Mouse (Mus musculus): ENCODE measurements around the gene Coro2a. TPM values are rescaled to one million over a fixed set of nuclear protein-coding genes. Genes with fewer than 3 reads are reported as not detected.

Coro2a gene
- polyA plus RNA-seq, 1 experiment = 0.33 TPM

DNA sequence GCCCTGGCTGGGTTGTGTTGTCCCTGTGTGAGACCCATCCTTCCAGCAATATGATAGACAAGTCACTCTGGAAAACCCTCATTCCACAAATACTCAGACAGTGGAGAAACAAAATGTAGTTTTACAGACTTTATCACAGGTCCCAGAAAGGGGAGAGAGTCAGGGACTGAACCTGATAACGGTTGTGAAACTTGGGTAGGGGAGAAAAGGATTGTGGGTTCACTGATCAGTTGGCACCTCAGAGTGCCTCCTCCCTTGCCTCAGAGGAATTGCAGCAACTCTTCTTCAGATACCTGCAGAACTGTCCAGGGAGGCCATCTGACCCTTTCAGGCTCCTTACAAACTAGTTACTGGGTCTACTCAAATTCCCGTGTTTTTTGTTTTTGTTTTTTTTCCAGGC, 30.5 kb upstream of the Coro2a start:
- H3K4me3 ChIP-seq (ENCODE audit: insufficient read depth, poor library complexity, severe bottlenecking) = no peak overlapping the region
- TF ChIP-seq CEBPB (IDR thresholded peaks at IDR 0.05; ENCODE audit: low read depth) (no peak), CTCF (IDR thresholded peaks at IDR 0.05; ENCODE audit: control insufficient read depth, insufficient read depth, insufficient read length) (no peak), USF1 (IDR thresholded peaks at IDR 0.05; ENCODE audit: low read depth) (no peak), MYOG (IDR thresholded peaks at IDR 0.05; ENCODE audit: control insufficient read depth, extremely low read depth, insufficient read length) (no peak), MYOD1 (IDR thresholded peaks at IDR 0.05; ENCODE audit: control insufficient read depth, insufficient read length, low read depth) (no peak), MAX (IDR thresholded peaks at IDR 0.05) (no peak), FOSL1 (IDR thresholded peaks at IDR 0.05; ENCODE audit: insufficient read depth, low read length, poor library complexity, severe bottlenecking) (no peak)
- H3K79me3 ChIP-seq (ENCODE audit: low read depth) = no peaks in the 10 kb centered on the region
- no peaks in the 10 kb centered on the region for H3K27me3 ChIP-seq (ENCODE audit: control insufficient read depth, insufficient read depth, insufficient read length)
- H3K79me2 ChIP-seq (ENCODE audit: control insufficient read depth, insufficient read depth) = no peaks in the 10 kb centered on the region
- H3ac ChIP-seq (ENCODE audit: control insufficient read depth, insufficient read length, low read depth) = no peak overlapping the region
- H3K36me3 ChIP-seq (ENCODE audit: control insufficient read depth, insufficient read depth) = no peaks in the 10 kb centered on the region

DNA sequence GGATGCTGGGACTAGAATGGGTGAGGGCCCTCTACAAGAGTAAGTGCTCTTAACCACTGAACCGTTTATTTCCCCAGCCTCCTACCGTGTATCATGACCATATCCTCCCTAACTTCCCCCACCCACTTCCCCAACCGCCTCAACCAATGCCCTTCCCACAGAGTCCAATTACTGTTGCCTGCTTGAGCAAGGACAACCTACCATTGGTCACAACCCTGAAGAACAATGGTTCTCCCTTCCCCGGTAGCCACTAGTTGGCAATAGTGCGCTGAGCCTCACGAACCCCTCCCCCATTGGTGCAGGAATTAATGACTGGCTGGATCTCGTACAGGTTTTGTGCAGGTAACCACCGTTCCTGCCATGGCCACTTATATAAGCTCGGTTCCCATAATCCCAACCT, 28.4 kb upstream of the Coro2a start:
- Histone ChIP-seq H3ac (ENCODE audit: control insufficient read depth, insufficient read length, low read depth) (no peak overlapping the region), H3K79me2 (ENCODE audit: control insufficient read depth, insufficient read depth) (no peaks in the 10 kb centered on the region), H3K79me3 (ENCODE audit: low read depth) (no peaks in the 10 kb centered on the region), H3K4me3 (ENCODE audit: insufficient read depth, poor library complexity, severe bottlenecking) (no peak overlapping the region), H3K36me3 (ENCODE audit: control insufficient read depth, insufficient read depth) (no peaks in the 10 kb centered on the region), H3K27me3 (ENCODE audit: control insufficient read depth, insufficient read depth, insufficient read length) (no peaks in the 10 kb centered on the region)
- TF ChIP-seq FOSL1 (IDR thresholded peaks at IDR 0.05; ENCODE audit: insufficient read depth, low read length, poor library complexity, severe bottlenecking) (no peak), MAX (IDR thresholded peaks at IDR 0.05) (no peak), CEBPB (IDR thresholded peaks at IDR 0.05; ENCODE audit: low read depth) (no peak), MYOG (IDR thresholded peaks at IDR 0.05; ENCODE audit: control insufficient read depth, extremely low read depth, insufficient read length) (no peak), USF1 (IDR thresholded peaks at IDR 0.05; ENCODE audit: low read depth) (no peak), MYOD1 (IDR thresholded peaks at IDR 0.05; ENCODE audit: control insufficient read depth, insufficient read length, low read depth) (no peak)

DNA sequence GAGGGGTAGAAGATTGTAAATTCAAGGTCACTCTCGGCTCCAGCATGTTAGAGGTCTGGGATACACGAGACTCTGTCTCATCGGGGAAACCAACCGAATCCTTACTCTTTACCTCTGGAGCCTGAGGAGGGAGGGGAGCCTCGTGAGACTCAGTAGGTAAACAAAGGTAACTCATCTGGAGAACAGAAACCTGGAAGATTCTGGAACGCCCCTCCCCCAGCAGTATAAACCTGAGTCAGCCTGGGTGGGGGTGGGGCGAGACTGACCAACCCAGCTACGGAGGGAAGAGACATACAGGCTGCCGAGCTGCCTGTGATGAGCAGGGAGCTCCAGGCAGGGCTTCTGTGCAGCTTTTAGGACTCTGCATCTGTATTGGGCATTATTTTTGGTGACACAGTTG, 26.9 kb upstream of the Coro2a start:
- Histone ChIP-seq H3K4me3 (ENCODE audit: insufficient read depth, poor library complexity, severe bottlenecking) (no peak overlapping the region), H3ac (ENCODE audit: control insufficient read depth, insufficient read length, low read depth) (no peak overlapping the region), H3K79me3 (ENCODE audit: low read depth) (no peaks in the 10 kb centered on the region), H3K27me3 (ENCODE audit: control insufficient read depth, insufficient read depth, insufficient read length) (no peaks in the 10 kb centered on the region), H3K79me2 (ENCODE audit: control insufficient read depth, insufficient read depth) (no peaks in the 10 kb centered on the region), H3K36me3 (ENCODE audit: control insufficient read depth, insufficient read depth) (no peaks in the 10 kb centered on the region)
- no peak for TF ChIP-seq MYOG (IDR thresholded peaks at IDR 0.05; ENCODE audit: control insufficient read depth, extremely low read depth, insufficient read length)

DNA sequence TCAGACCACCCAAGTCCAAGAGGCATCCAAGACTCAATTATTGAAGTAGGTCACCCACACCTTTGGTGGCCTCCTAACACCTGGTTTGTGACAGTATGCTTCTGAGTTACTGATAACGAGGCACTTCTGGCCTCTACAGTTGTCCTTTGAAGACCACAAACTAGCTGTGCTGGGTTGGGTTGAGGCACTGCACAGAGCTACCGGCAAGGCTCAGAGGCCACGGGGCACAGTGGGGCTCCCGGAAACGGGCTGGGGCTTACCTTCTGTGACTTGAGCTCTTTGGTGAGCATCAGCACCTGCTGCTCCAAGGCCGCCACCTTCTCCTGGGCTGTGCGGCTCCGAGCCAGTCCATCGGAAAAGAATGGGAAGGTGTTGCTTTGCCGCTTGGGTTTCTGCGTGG, 26.1 kb upstream of the Coro2a start:
- H3K27me3 ChIP-seq (ENCODE audit: control insufficient read depth, insufficient read depth, insufficient read length) = no peaks in the 10 kb centered on the region
- no peaks in the 10 kb centered on the region for H3K79me3 ChIP-seq (ENCODE audit: low read depth)
- H3K4me3 ChIP-seq (ENCODE audit: insufficient read depth, poor library complexity, severe bottlenecking) = no peak overlapping the region
- TF ChIP-seq CEBPB (IDR thresholded peaks at IDR 0.05; ENCODE audit: low read depth) = no peak
- no peak for TF ChIP-seq MYOD1 (IDR thresholded peaks at IDR 0.05; ENCODE audit: control insufficient read depth, insufficient read length, low read depth)
- no peak for TF ChIP-seq USF1 (IDR thresholded peaks at IDR 0.05; ENCODE audit: low read depth)
- no peak for TF ChIP-seq MYOG (IDR thresholded peaks at IDR 0.05; ENCODE audit: control insufficient read depth, extremely low read depth, insufficient read length)
- no peak for TF ChIP-seq CTCF (IDR thresholded peaks at IDR 0.05; ENCODE audit: control insufficient read depth, insufficient read depth, insufficient read length)
- no peak for TF ChIP-seq MAX (IDR thresholded peaks at IDR 0.05)
- TF ChIP-seq FOSL1 (IDR thresholded peaks at IDR 0.05; ENCODE audit: insufficient read depth, low read length, poor library complexity, severe bottlenecking) = no peak
- H3K36me3 ChIP-seq (ENCODE audit: control insufficient read depth, insufficient read depth) = no peaks in the 10 kb centered on the region
- H3ac ChIP-seq (ENCODE audit: control insufficient read depth, insufficient read length, low read depth) = no peak overlapping the region
- no peaks in the 10 kb centered on the region for H3K79me2 ChIP-seq (ENCODE audit: control insufficient read depth, insufficient read depth)

DNA sequence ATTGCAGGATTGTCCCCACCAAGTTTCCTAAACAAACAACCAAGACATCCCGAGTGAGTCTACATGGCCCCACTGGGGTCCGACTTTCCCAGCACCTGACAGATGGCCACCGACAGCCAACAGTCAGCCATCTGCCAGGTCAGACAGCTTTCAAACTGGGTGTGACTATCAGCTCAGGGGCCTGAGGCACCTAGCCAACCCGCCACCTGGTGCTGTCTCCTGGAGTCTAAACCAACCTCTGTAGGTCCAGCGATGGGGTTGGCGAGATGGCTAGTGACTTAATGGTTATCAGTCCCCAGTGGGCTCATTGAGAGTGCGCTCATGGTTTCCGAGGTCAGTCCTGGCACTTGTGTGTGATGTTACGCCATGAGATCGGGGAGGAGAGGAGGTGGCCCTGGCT, 23.1 kb upstream of the Coro2a start:
- no peak overlapping the region for H3K4me3 ChIP-seq (ENCODE audit: insufficient read depth, poor library complexity, severe bottlenecking)
- TF ChIP-seq CTCF (IDR thresholded peaks at IDR 0.05; ENCODE audit: control insufficient read depth, insufficient read depth, insufficient read length) (no peak), CEBPB (IDR thresholded peaks at IDR 0.05; ENCODE audit: low read depth) (no peak), MAX (IDR thresholded peaks at IDR 0.05) (no peak), MYOD1 (IDR thresholded peaks at IDR 0.05; ENCODE audit: control insufficient read depth, insufficient read length, low read depth) (no peak), MYOG (IDR thresholded peaks at IDR 0.05; ENCODE audit: control insufficient read depth, extremely low read depth, insufficient read length) (no peak), USF1 (IDR thresholded peaks at IDR 0.05; ENCODE audit: low read depth) (no peak), FOSL1 (IDR thresholded peaks at IDR 0.05; ENCODE audit: insufficient read depth, low read length, poor library complexity, severe bottlenecking) (no peak)
- no peaks in the 10 kb centered on the region for H3K79me3 ChIP-seq (ENCODE audit: low read depth)
- H3K79me2 ChIP-seq (ENCODE audit: control insufficient read depth, insufficient read depth) = no peaks in the 10 kb centered on the region
- H3K36me3 ChIP-seq (ENCODE audit: control insufficient read depth, insufficient read depth) = no peaks in the 10 kb centered on the region
- H3K27me3 ChIP-seq (ENCODE audit: control insufficient read depth, insufficient read depth, insufficient read length) = no peaks in the 10 kb centered on the region
- no peak overlapping the region for H3ac ChIP-seq (ENCODE audit: control insufficient read depth, insufficient read length, low read depth)

DNA sequence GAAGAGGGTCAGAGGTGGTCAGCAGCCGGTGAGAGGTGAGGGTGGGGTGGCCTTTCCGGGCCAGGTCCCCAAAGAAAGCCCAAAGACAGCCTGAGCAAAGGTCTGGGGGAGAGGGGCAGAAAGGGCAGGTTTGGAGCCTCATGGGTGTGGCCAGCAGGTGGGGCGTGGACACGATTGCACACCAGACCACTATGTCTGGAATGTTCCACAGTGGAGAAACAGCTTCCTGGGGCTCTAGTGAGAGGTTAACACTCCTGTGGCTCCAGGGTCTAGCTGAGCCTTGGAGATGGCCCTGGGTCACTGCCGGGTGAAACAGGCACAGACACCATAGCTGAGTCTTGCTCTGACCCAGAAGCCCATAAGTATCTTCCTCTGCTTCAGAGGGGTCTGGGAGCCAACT, 21.0 kb upstream of the Coro2a start:
- H3K36me3 ChIP-seq (ENCODE audit: control insufficient read depth, insufficient read depth) = no peaks in the 10 kb centered on the region
- H3K79me3 ChIP-seq (ENCODE audit: low read depth) = no peaks in the 10 kb centered on the region
- H3K27me3 ChIP-seq (ENCODE audit: control insufficient read depth, insufficient read depth, insufficient read length) = no peaks in the 10 kb centered on the region
- no peak for TF ChIP-seq USF1 (IDR thresholded peaks at IDR 0.05; ENCODE audit: low read depth)
- no peak for TF ChIP-seq MYOD1 (IDR thresholded peaks at IDR 0.05; ENCODE audit: control insufficient read depth, insufficient read length, low read depth)
- TF ChIP-seq CTCF (IDR thresholded peaks at IDR 0.05; ENCODE audit: control insufficient read depth, insufficient read depth, insufficient read length) = no peak
- no peak for TF ChIP-seq MAX (IDR thresholded peaks at IDR 0.05)
- TF ChIP-seq CEBPB (IDR thresholded peaks at IDR 0.05; ENCODE audit: low read depth) = no peak
- TF ChIP-seq MYOG (IDR thresholded peaks at IDR 0.05; ENCODE audit: control insufficient read depth, extremely low read depth, insufficient read length) = no peak
- TF ChIP-seq FOSL1 (IDR thresholded peaks at IDR 0.05; ENCODE audit: insufficient read depth, low read length, poor library complexity, severe bottlenecking) = no peak
- H3K4me3 ChIP-seq (ENCODE audit: insufficient read depth, poor library complexity, severe bottlenecking) = no peak overlapping the region
- no peaks in the 10 kb centered on the region for H3K79me2 ChIP-seq (ENCODE audit: control insufficient read depth, insufficient read depth)
- no peak overlapping the region for H3ac ChIP-seq (ENCODE audit: control insufficient read depth, insufficient read length, low read depth)

Data from C2C12 (cell line).